Mouse (Mus musculus): ENCODE results near the gene Maz.

DNA sequence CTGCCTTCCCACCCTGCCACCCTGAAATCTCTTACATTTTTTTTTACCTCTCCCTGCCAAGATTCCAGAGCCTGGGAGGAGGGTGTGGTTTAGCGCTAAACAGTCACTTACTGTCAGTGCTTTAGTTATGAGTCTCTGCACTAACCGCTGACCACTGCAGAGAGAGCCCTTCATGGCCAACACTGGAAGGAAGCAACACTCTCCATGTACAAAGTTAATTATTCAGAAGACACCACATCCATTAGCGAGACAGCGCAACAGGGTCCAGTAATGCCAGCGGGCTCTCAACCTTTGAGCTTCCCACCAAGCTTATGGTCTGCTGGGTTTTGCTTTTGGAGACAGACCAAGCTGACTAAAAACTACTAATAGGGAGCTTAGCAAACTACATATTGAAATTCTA, 49.4 kb upstream of the Maz start:
- TF ChIP-seq CTCF (IDR thresholded peaks at IDR 0.05; ENCODE audit: low read depth, low read length) (no peak), POLR2A (IDR thresholded peaks at IDR 0.05; ENCODE audit: borderline replicate concordance, low read depth, low read length) (no peak)

Measured in bone marrow macrophage, adult 2 months (primary cell).